Mouse (Mus musculus): ENCODE measurements around the gene Avl9. TPM values are rescaled to one million over a fixed set of nuclear protein-coding genes. Genes with fewer than 3 reads are reported as not detected.

Gene Avl9
- polyA plus RNA-seq, 1 experiment: 2.1 TPM

DNA sequence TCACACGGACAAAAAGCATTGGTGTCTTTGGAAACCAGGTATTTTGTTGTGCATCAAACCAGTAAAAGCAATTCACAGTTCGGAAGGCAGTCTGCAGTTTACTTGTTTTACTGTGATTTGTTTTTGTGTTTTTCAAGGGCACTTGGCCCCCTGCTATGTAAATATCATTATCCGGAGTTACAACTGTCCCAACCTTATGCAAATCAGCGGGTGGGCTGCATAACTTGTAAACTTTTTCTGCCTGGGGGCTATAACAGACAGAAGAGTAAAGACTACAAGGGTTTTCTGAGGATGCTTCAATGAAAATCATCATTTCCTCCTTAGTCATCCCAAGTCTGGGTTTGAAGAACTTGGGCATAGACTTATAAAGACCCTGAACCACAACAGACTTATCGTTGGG, 64.9 kb downstream of the Avl9 start:
- TF ChIP-seq CTCF (IDR thresholded peaks at IDR 0.05; ENCODE audit: control insufficient read depth, insufficient read depth, insufficient read length) (no peak), FOSL1 (IDR thresholded peaks at IDR 0.05; ENCODE audit: insufficient read depth, low read length, poor library complexity, severe bottlenecking) (no peak), CEBPB (IDR thresholded peaks at IDR 0.05; ENCODE audit: low read depth) (no peak), MYOD1 (IDR thresholded peaks at IDR 0.05; ENCODE audit: control insufficient read depth, insufficient read length, low read depth) (no peak), USF1 (IDR thresholded peaks at IDR 0.05; ENCODE audit: low read depth) (no peak), MAX (IDR thresholded peaks at IDR 0.05) (no peak), MYOG (IDR thresholded peaks at IDR 0.05; ENCODE audit: control insufficient read depth, extremely low read depth, insufficient read length) (no peak)
- Histone ChIP-seq H3K79me3 (ENCODE audit: low read depth) (peaks cover 48% of the 10 kb centered on the region), H3K36me3 (ENCODE audit: control insufficient read depth, insufficient read depth) (peaks cover 76% of the 10 kb centered on the region)

GRCm38 (mm10) chr6:56783561-56784272, 69.0 kb downstream of the Avl9 start:
- Histone ChIP-seq H3K79me3 (ENCODE audit: low read depth) (peaks cover 86% of the 10 kb centered on the region), H3K4me3 (ENCODE audit: insufficient read depth, poor library complexity, severe bottlenecking) (no peak overlapping the region), H3K27me3 (ENCODE audit: control insufficient read depth, insufficient read depth, insufficient read length) (no peaks in the 10 kb centered on the region), H3K79me2 (ENCODE audit: control insufficient read depth, insufficient read depth) (peaks cover 100% of the 10 kb centered on the region), H3K36me3 (ENCODE audit: control insufficient read depth, insufficient read depth) (peaks cover 79% of the 10 kb centered on the region), H3ac (ENCODE audit: control insufficient read depth, insufficient read length, low read depth) (no peak overlapping the region)
- no peak for TF ChIP-seq CEBPB (IDR thresholded peaks at IDR 0.05; ENCODE audit: low read depth)
- TF ChIP-seq USF1 (IDR thresholded peaks at IDR 0.05; ENCODE audit: low read depth): no peak
- TF ChIP-seq MYOG (IDR thresholded peaks at IDR 0.05; ENCODE audit: control insufficient read depth, extremely low read depth, insufficient read length): no peak
- TF ChIP-seq FOSL1 (IDR thresholded peaks at IDR 0.05; ENCODE audit: insufficient read depth, low read length, poor library complexity, severe bottlenecking): no peak
- TF ChIP-seq CTCF (IDR thresholded peaks at IDR 0.05; ENCODE audit: control insufficient read depth, insufficient read depth, insufficient read length): no peak
- no peak for TF ChIP-seq MAX (IDR thresholded peaks at IDR 0.05)
- no peak for TF ChIP-seq MYOD1 (IDR thresholded peaks at IDR 0.05; ENCODE audit: control insufficient read depth, insufficient read length, low read depth)

More for the DNA sequence above, 64.9 kb downstream of the Avl9 start:
- no peak overlapping the region for H3K4me3 ChIP-seq (ENCODE audit: insufficient read depth, poor library complexity, severe bottlenecking)
- H3ac ChIP-seq (ENCODE audit: control insufficient read depth, insufficient read length, low read depth): no peak overlapping the region
- no peaks in the 10 kb centered on the region for H3K27me3 ChIP-seq (ENCODE audit: control insufficient read depth, insufficient read depth, insufficient read length)
- H3K79me2 ChIP-seq (ENCODE audit: control insufficient read depth, insufficient read depth): peaks cover 71% of the 10 kb centered on the region

GRCm38 (mm10) chr6:56785068-56785467, 70.4 kb downstream of the Avl9 start:
- Histone ChIP-seq H3K79me2 (ENCODE audit: control insufficient read depth, insufficient read depth) (peaks cover 100% of the 10 kb centered on the region), H3K27me3 (ENCODE audit: control insufficient read depth, insufficient read depth, insufficient read length) (no peaks in the 10 kb centered on the region), H3K36me3 (ENCODE audit: control insufficient read depth, insufficient read depth) (peaks cover 79% of the 10 kb centered on the region), H3K79me3 (ENCODE audit: low read depth) (peaks cover 89% of the 10 kb centered on the region), H3ac (ENCODE audit: control insufficient read depth, insufficient read length, low read depth) (no peak overlapping the region), H3K4me3 (ENCODE audit: insufficient read depth, poor library complexity, severe bottlenecking) (no peak overlapping the region)
- no peak for TF ChIP-seq USF1 (IDR thresholded peaks at IDR 0.05; ENCODE audit: low read depth)
- TF ChIP-seq MYOG (IDR thresholded peaks at IDR 0.05; ENCODE audit: control insufficient read depth, extremely low read depth, insufficient read length): no peak
- no peak for TF ChIP-seq CTCF (IDR thresholded peaks at IDR 0.05; ENCODE audit: control insufficient read depth, insufficient read depth, insufficient read length)
- TF ChIP-seq MYOD1 (IDR thresholded peaks at IDR 0.05; ENCODE audit: control insufficient read depth, insufficient read length, low read depth): no peak
- no peak for TF ChIP-seq FOSL1 (IDR thresholded peaks at IDR 0.05; ENCODE audit: insufficient read depth, low read length, poor library complexity, severe bottlenecking)
- no peak for TF ChIP-seq CEBPB (IDR thresholded peaks at IDR 0.05; ENCODE audit: low read depth)
- no peak for TF ChIP-seq MAX (IDR thresholded peaks at IDR 0.05)

DNA sequence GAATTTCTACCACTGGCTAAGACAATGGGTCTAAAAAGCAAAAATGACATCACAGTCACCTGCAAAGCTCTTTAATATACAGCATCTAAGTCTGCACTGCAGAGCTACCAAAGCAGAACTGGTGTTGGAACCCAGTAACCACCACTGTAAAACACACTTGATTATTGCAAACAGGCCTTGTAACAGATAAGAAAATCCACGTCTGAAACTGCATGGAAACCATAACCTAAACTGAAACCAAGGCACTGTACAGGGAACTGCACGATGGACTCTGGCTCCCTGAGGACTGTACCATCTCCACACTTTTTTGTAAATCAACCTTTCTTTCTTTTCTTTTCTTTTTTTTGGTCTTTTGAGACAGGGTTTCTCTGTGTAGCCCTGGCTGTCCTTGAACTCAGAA, 73.0 kb downstream of the Avl9 start:
- H3K36me3 ChIP-seq (ENCODE audit: control insufficient read depth, insufficient read depth): peaks cover 63% of the 10 kb centered on the region
- H3K79me3 ChIP-seq (ENCODE audit: low read depth): peaks cover 99% of the 10 kb centered on the region
- TF ChIP-seq FOSL1 (IDR thresholded peaks at IDR 0.05; ENCODE audit: insufficient read depth, low read length, poor library complexity, severe bottlenecking) (no peak), MAX (IDR thresholded peaks at IDR 0.05) (no peak), MYOD1 (IDR thresholded peaks at IDR 0.05; ENCODE audit: control insufficient read depth, insufficient read length, low read depth) (no peak), MYOG (IDR thresholded peaks at IDR 0.05; ENCODE audit: control insufficient read depth, extremely low read depth, insufficient read length) (no peak), CEBPB (IDR thresholded peaks at IDR 0.05; ENCODE audit: low read depth) (no peak), USF1 (IDR thresholded peaks at IDR 0.05; ENCODE audit: low read depth) (no peak), CTCF (IDR thresholded peaks at IDR 0.05; ENCODE audit: control insufficient read depth, insufficient read depth, insufficient read length) (no peak)
- H3K27me3 ChIP-seq (ENCODE audit: control insufficient read depth, insufficient read depth, insufficient read length): no peaks in the 10 kb centered on the region
- no peak overlapping the region for H3K4me3 ChIP-seq (ENCODE audit: insufficient read depth, poor library complexity, severe bottlenecking)
- peaks cover 100% of the 10 kb centered on the region for H3K79me2 ChIP-seq (ENCODE audit: control insufficient read depth, insufficient read depth)
- no peak overlapping the region for H3ac ChIP-seq (ENCODE audit: control insufficient read depth, insufficient read length, low read depth)

- Histone ChIP-seq H3K27me3 (ENCODE audit: control insufficient read depth, insufficient read depth, insufficient read length) (no peaks in the 10 kb centered on the region), H3K4me3 (ENCODE audit: insufficient read depth, poor library complexity, severe bottlenecking) (no peak overlapping the region), H3ac (ENCODE audit: control insufficient read depth, insufficient read length, low read depth) (no peak overlapping the region), H3K79me2 (ENCODE audit: control insufficient read depth, insufficient read depth) (peaks cover 100% of the 10 kb centered on the region), H3K36me3 (ENCODE audit: control insufficient read depth, insufficient read depth) (peaks cover 57% of the 10 kb centered on the region), H3K79me3 (ENCODE audit: low read depth) (peaks cover 99% of the 10 kb centered on the region)
- TF ChIP-seq CTCF (IDR thresholded peaks at IDR 0.05; ENCODE audit: control insufficient read depth, insufficient read depth, insufficient read length): no peak
- TF ChIP-seq MYOG (IDR thresholded peaks at IDR 0.05; ENCODE audit: control insufficient read depth, extremely low read depth, insufficient read length): no peak
- TF ChIP-seq MYOD1 (IDR thresholded peaks at IDR 0.05; ENCODE audit: control insufficient read depth, insufficient read length, low read depth): no peak
- no peak for TF ChIP-seq FOSL1 (IDR thresholded peaks at IDR 0.05; ENCODE audit: insufficient read depth, low read length, poor library complexity, severe bottlenecking)
- no peak for TF ChIP-seq CEBPB (IDR thresholded peaks at IDR 0.05; ENCODE audit: low read depth)
- TF ChIP-seq MAX (IDR thresholded peaks at IDR 0.05): no peak
- TF ChIP-seq USF1 (IDR thresholded peaks at IDR 0.05; ENCODE audit: low read depth): no peak
Observed at GRCm38 (mm10) chr6:56789336-56789735, 74.6 kb downstream of the Avl9 start.
